In the genomic region with DNA sequence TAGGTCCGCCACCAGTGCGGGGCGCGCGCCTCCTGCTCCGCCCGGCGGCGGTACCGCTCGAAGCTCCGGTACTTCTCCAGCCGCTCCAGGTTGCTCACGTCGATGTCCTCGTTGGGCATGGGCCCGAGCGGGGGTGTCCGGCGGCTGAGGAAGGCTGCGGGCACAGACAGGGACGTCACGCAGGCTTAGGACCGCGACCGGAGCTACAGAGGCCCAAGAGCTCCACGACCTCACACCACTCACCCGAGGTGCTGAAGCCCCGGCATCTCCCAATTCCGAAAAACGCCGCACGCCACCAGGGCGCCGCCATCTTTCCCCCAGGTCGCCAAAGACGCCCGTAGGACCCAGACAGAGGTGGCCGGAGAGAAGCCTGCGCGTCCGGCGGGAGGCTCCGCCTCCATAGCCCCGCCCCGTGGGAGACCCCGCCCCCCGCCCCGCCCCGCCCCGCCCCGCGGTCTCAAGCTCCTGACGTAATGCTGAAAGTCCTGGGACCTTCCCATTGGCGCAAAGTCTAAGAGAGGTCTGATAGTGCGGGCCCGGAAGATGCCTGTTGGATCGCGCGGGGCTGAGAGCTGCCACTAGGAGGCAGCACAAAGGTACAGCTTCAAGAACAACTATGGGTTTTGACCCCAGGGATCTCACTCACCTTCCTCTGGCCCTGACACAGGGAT, we compare ENCODE assay signal across 7 mouse cellular contexts. TPM values are rescaled to one million over a fixed set of nuclear protein-coding genes. Genes with fewer than 3 reads are reported as not detected.
DNase-seq lines count a peak whose midpoint lies in the region; ATAC-seq lines count a peak whose summit lies in the region.

A gene (minus strand): TSS at position 401 of the 671 bp plus-strand sequence.

- peak within 1 kb of the TSS; percentile 77 for H3K4me3 ChIP-seq in intestine, embryonic 15.5 days (replicated peaks)
- peak within 1 kb of the TSS; percentile 89 for H3K4me3 ChIP-seq in midbrain, embryonic 10.5 days

- H3K9ac ChIP-seq in intestine, embryonic 15.5 days: peak within 1 kb of the TSS; percentile 77

- DNase-seq in adrenal gland, adult 18-20 months (ENCODE audit: low spot score in 2 of 2): peak; percentile 78 to 81
- DNase-seq in embryo, embryonic 11 days: peak; percentile 96
- DNase-seq in gastrocnemius, postnatal 36 days: peak; percentile 83 to 84
- peak; percentile 81 to 85 for DNase-seq in left cerebral cortex, postnatal 25 days (ENCODE audit: low spot score in 2 of 2)
- peak; percentile 97 for DNase-seq in midbrain, embryonic 10.5 days (ENCODE audit: low spot score)
- peak; percentile 78 for DNase-seq in right cerebral cortex, postnatal 4 days

- peaks cover 9% of the 10 kb centered on the region; the same call in 1 of the 2 replicates for H3K4me1 ChIP-seq in intestine, embryonic 15.5 days (replicated peaks)
- H3K4me1 ChIP-seq in midbrain, embryonic 10.5 days: peaks cover 26% of the 10 kb centered on the region

- H3K27me3 ChIP-seq in intestine, embryonic 15.5 days (replicated peaks): no peaks in the 10 kb centered on the region
- no peaks in the 10 kb centered on the region for H3K27me3 ChIP-seq in midbrain, embryonic 10.5 days (ENCODE audit: low read depth, poor library complexity, severe bottlenecking)

- no peaks in the 10 kb centered on the region for H3K9me3 ChIP-seq in intestine, embryonic 15.5 days
- no peaks in the 10 kb centered on the region for H3K9me3 ChIP-seq in midbrain, embryonic 10.5 days (replicated peaks)

- under 1% methylated on average over 60 of the region's 60 CpGs for WGBS in intestine, embryonic 15.5 days
- under 1% methylated on average over 60 of the region's 60 CpGs for WGBS in midbrain, embryonic 10.5 days

- peak within 1 kb of the TSS; percentile 71 for H3K27ac ChIP-seq in intestine, embryonic 15.5 days
- peak within 1 kb of the TSS; percentile 88 for H3K27ac ChIP-seq in midbrain, embryonic 10.5 days (replicated peaks)

- intact Hi-C loops in gastrocnemius, postnatal 36 days (cut with DNase I): no loop called here
- intact Hi-C loops in left cerebral cortex, postnatal 25 days (cut with DNase I): loop anchor here (2.0 kb wide), 1 partner anchor 60 kb away; a partner anchor contains a TSS

- peak within 1 kb of the TSS; percentile 69 for H3K4me2 ChIP-seq in intestine, embryonic 15.5 days (replicated peaks)

- H3K36me3 ChIP-seq in intestine, embryonic 15.5 days: peaks cover 14% of the 10 kb centered on the region
- peaks cover 58% of the 10 kb centered on the region for H3K36me3 ChIP-seq in midbrain, embryonic 10.5 days

- peak; percentile 98 for ATAC-seq in intestine, embryonic 15.5 days

RNA-seq across cellular contexts. Expression of the gene that starts here (rescaled TPM):
- 100 to 1,000 TPM; 106 to 115 TPM for total RNA-seq in adrenal gland, adult 18-20 months (2021)
- 10 to 100 TPM; 49.4 to 49.9 TPM for total RNA-seq in gastrocnemius, postnatal 36 days (2021)
- polyA plus RNA-seq in intestine, embryonic 15.5 days (2015; fragmentation: Nextera tagmentation; extraction: Ambion mirVana): 107 and 109 TPM in 2 replicates
- total RNA-seq in left cerebral cortex, postnatal 25 days (2021): 10 to 100 TPM; 53.0 to 53.8 TPM
- 113 TPM in 2 replicates for polyA plus RNA-seq in midbrain, embryonic 10.5 days (2016; fragmentation: Nextera tagmentation; extraction: Ambion mirVana)

Comparison
In these comparisons a context has a peak if more than half of its experiments do, and no peak if none do; other contexts are left out.
1. Peak in every context shown above with its lines: DNase-seq, ATAC-seq, H3K4me3 ChIP-seq and H3K27ac ChIP-seq.